Mouse (Mus musculus): ENCODE measurements at regions not wholly inside any gene's neighbourhood (a gene's known extent, or its start where the extent isn't known, plus 50 kb on each side); places are given as distances from the start of the nearest gene placed in this dataset.

DNA sequence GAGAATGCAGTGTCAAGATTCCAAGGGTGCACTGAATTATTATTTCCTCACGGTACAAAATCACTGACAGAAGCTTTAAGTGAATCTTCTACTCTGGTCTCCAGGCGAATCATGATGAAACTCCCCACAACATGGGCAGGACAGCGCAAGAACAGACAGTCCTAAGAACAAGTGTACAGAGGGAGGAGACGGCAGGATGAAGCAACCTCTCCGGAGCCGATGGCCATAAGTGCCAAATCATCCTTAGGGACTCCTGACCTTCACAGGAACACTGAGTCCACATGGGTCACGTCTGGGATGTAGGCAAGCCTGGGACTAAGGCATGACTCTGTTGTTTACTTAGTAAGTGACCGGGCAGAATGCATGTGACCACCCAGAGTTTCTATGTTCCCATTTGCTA lies 110.8 kb downstream of the Arl4a start:
- TF ChIP-seq CTCF (conservative IDR thresholded peaks at IDR 0.05; ENCODE audit: insufficient read depth, insufficient read length, low read depth, low read length) (no peak), POLR2A (IDR thresholded peaks at IDR 0.05; ENCODE audit: low read depth, low read length) (no peak)
